Mouse (Mus musculus): ENCODE data around the gene Glt1d1.
A peak's percentile ranks its signal among the peaks of the same experiment; 100 is the strongest.
"Not testable (repeated sequence)": the region's sequence is repeated elsewhere in the genome, so short reads cannot be mapped to it uniquely, and the experiment has no call there.

Glt1d1 gene

GRCm38 (mm10) chr5:127698525-127698924 lies 66.5 kb downstream of the Glt1d1 start:
- no peak for DNase-seq (ENCODE audit: low spot score in 2 of 2)

- peak in 1 of 2 experiments; percentile 22 for DNase-seq (ENCODE audit: low spot score in 2 of 2)
Measured at GRCm38 (mm10) chr5:127699679-127700078, 67.6 kb downstream of the Glt1d1 start.

- DNase-seq (ENCODE audit: low spot score in 2 of 2), result no peak
Measured at GRCm38 (mm10) chr5:127700156-127700555, 68.1 kb downstream of the Glt1d1 start.

GRCm38 (mm10) chr5:127703609-127704180 lies 71.6 kb downstream of the Glt1d1 start:
- no peak for DNase-seq (ENCODE audit: low spot score in 2 of 2)

- DNase-seq (ENCODE audit: low spot score in 2 of 2), result no peak
Measured at GRCm38 (mm10) chr5:127705225-127705624, 73.2 kb downstream of the Glt1d1 start.

- peak; percentile 43 to 76 for DNase-seq (ENCODE audit: low spot score in 2 of 2)
Measured at GRCm38 (mm10) chr5:127705976-127706375, 73.9 kb downstream of the Glt1d1 start.

GRCm38 (mm10) chr5:127708143-127708542 lies 76.1 kb downstream of the Glt1d1 start:
- peak in 1 of 2 experiments; percentile 43 for DNase-seq (ENCODE audit: low spot score in 2 of 2)

GRCm38 (mm10) chr5:127714783-127715704 lies 83.0 kb downstream of the Glt1d1 start:
- DNase-seq (ENCODE audit: low spot score in 2 of 2), result no peak

GRCm38 (mm10) chr5:127720591-127721379 lies 88.7 kb downstream of the Glt1d1 start:
- DNase-seq (ENCODE audit: low spot score in 2 of 2), result no peak

GRCm38 (mm10) chr5:127722171-127722570 lies 90.1 kb downstream of the Glt1d1 start:
- not testable (repeated sequence) for DNase-seq (ENCODE audit: low spot score in 2 of 2)

- DNase-seq (ENCODE audit: low spot score in 2 of 2), result no peak
Measured at GRCm38 (mm10) chr5:127730351-127730750, 98.3 kb downstream of the Glt1d1 start.

GRCm38 (mm10) chr5:127741331-127741730 lies 109.3 kb downstream of the Glt1d1 start:
- peak; percentile 13 to 56 for DNase-seq (ENCODE audit: low spot score in 2 of 2)

- not testable (repeated sequence) for DNase-seq (ENCODE audit: low spot score in 2 of 2)
Measured at GRCm38 (mm10) chr5:127749540-127749939, 117.5 kb downstream of the Glt1d1 start.

GRCm38 (mm10) chr5:127751262-127751975 lies 119.4 kb downstream of the Glt1d1 start:
- DNase-seq (ENCODE audit: low spot score in 2 of 2), result peak in 1 of 2 experiments; percentile 43

- DNase-seq (ENCODE audit: low spot score in 2 of 2), result no peak
Measured at GRCm38 (mm10) chr5:127755594-127755993, 123.5 kb downstream of the Glt1d1 start.

- DNase-seq (ENCODE audit: low spot score in 2 of 2), result no peak
Measured at GRCm38 (mm10) chr5:127756011-127756410, 123.9 kb downstream of the Glt1d1 start.

GRCm38 (mm10) chr5:127756671-127757423 lies 124.8 kb downstream of the Glt1d1 start:
- DNase-seq (ENCODE audit: low spot score in 2 of 2), result no peak

GRCm38 (mm10) chr5:127758576-127758975 lies 126.5 kb downstream of the Glt1d1 start:
- no peak for DNase-seq (ENCODE audit: low spot score in 2 of 2)

Data from left cerebral cortex, adult 9 months (tissue).